Mouse (Mus musculus) small intestine, adult 2 months (tissue): ENCODE measurements around the gene Slc4a1ap. TPM values are rescaled to one million over a fixed set of nuclear protein-coding genes. Genes with fewer than 3 reads are reported as not detected.
A peak's percentile ranks its signal among the peaks of the same experiment; 100 is the strongest.
"Not testable (repeated sequence)": the region's sequence is repeated elsewhere in the genome, so short reads cannot be mapped to it uniquely, and the experiment has no call there.

Experiments used
- H3K27ac ChIP-seq: fragments of 200-500 bp; 2 replicates; pipeline ENCODE4 v1.5.1; 2012; ENCODE audit warnings: low read depth, low read length, control low read depth, inconsistent platforms; ENCODE audit not compliant: insufficient read depth
- H3K27me3 ChIP-seq: fragments of 200-500 bp; 2 replicates; pipeline ENCODE4 v1.6.1; 2012; ENCODE audit warnings: mild to moderate bottlenecking, moderate library complexity, low read length, inconsistent platforms; ENCODE audit not compliant: control insufficient read depth, insufficient read depth
- H3K36me3 ChIP-seq: fragments of 200-500 bp; 2 replicates; pipeline ENCODE4 v1.6.1; 2012; ENCODE audit warnings: mild to moderate bottlenecking, low read length, control low read depth, inconsistent platforms; ENCODE audit not compliant: control insufficient read depth, insufficient read depth
- H3K4me1 ChIP-seq: fragments of 200-500 bp; 2 replicates; pipeline ENCODE4 v1.6.1; 2012; ENCODE audit warnings: low read length, inconsistent platforms, mixed read lengths; ENCODE audit not compliant: control insufficient read depth, insufficient read depth, insufficient read length
- H3K4me3 ChIP-seq: fragments of 200-500 bp; 2 replicates; pipeline ENCODE4 v1.5.1; 2012; ENCODE audit warnings: low read depth, mild to moderate bottlenecking, control low read depth, inconsistent platforms, low read length, moderate library complexity
- CTCF ChIP-seq: fragments of 200-500 bp; IDR thresholded peaks from 2 replicates; pipeline ENCODE4 v1.5.1; 2012; ENCODE audit warnings: low read depth, mild to moderate bottlenecking, control low read depth, inconsistent platforms, low read length, moderate library complexity, mixed read lengths; ENCODE audit not compliant: insufficient replicate concordance, insufficient read length; ENCODE audit errors: extremely low read depth
- POLR2A ChIP-seq: fragments of 200-500 bp; IDR thresholded peaks from 2 replicates; pipeline ENCODE4 v1.6.1; 2012; ENCODE audit warnings: low read depth, mild to moderate bottlenecking, control low read depth, inconsistent platforms, low read length, moderate library complexity
- WGBS: fragments of 180-500 bp; shearing (Covaris S2); methylation state at CpG from one replicate; pipeline ENCODE4 v1.1.7; 2018; 5-methylcytosine and 5-hydroxymethylcytosine counted together
- polyA plus RNA-seq: library from polyadenylated mRNA; depleted of rRNA; stranded (reverse); fragments of >200 nt; gene quantifications from 2 replicates; pipeline ENCODE4 v1.2.3, GENCODE M21; 2012

Gene Slc4a1ap
- polyA plus RNA-seq, 1 experiment = 8.7 TPM

- TF ChIP-seq CTCF (no peak), POLR2A (no peak)
- Histone ChIP-seq H3K27ac (no peak overlapping the region), H3K27me3 (no peaks in the 10 kb centered on the region), H3K4me1 (no peaks in the 10 kb centered on the region), H3K4me3 (no peak overlapping the region), H3K36me3 (no peaks in the 10 kb centered on the region)
- WGBS = 37% methylated on average over 3 of the region's 3 CpGs
Observed at GRCm38 (mm10) chr5:31581932-31582331, 55.1 kb downstream of the Slc4a1ap start.

GRCm38 (mm10) chr5:31583261-31583660 is 56.5 kb downstream of the Slc4a1ap start:
- Histone ChIP-seq H3K27me3 (no peaks in the 10 kb centered on the region), H3K36me3 (no peaks in the 10 kb centered on the region), H3K4me3 (no peak overlapping the region), H3K27ac (no peak overlapping the region), H3K4me1 (no peaks in the 10 kb centered on the region)
- no peak for TF ChIP-seq POLR2A
- TF ChIP-seq CTCF = no peak
- WGBS = 82% methylated on average over 2 of the region's 2 CpGs

- TF ChIP-seq POLR2A = no peak
- no peak for TF ChIP-seq CTCF
- no peaks in the 10 kb centered on the region for H3K36me3 ChIP-seq
- H3K27ac ChIP-seq = no peak overlapping the region
- 95% methylated on average over 4 of the region's 4 CpGs for WGBS
- no peaks in the 10 kb centered on the region for H3K4me1 ChIP-seq
- no peaks in the 10 kb centered on the region for H3K27me3 ChIP-seq
- H3K4me3 ChIP-seq = no peak overlapping the region
Observed at GRCm38 (mm10) chr5:31585526-31585925, 58.7 kb downstream of the Slc4a1ap start.

- H3K36me3 ChIP-seq = no peaks in the 10 kb centered on the region
- H3K4me3 ChIP-seq = no peak overlapping the region
- TF ChIP-seq CTCF (no peak), POLR2A (no peak)
- H3K4me1 ChIP-seq = no peaks in the 10 kb centered on the region
- H3K27me3 ChIP-seq = no peaks in the 10 kb centered on the region
- WGBS = 83% methylated on average over 2 of the region's 2 CpGs
- H3K27ac ChIP-seq = no peak overlapping the region
Observed at GRCm38 (mm10) chr5:31588016-31588415, 61.2 kb downstream of the Slc4a1ap start.

- not testable (repeated sequence) for H3K4me3 ChIP-seq, H3K36me3 ChIP-seq, H3K27me3 ChIP-seq, H3K4me1 ChIP-seq, H3K27ac ChIP-seq
- 85% methylated on average over 8 of the region's 8 CpGs for WGBS
- peak; percentile 30; the same call in 1 of the 2 replicates for TF ChIP-seq CTCF
Observed at GRCm38 (mm10) chr5:31588672-31589071, 61.9 kb downstream of the Slc4a1ap start.

- Histone ChIP-seq H3K4me1 (no peaks in the 10 kb centered on the region), H3K27me3 (no peaks in the 10 kb centered on the region), H3K27ac (no peak overlapping the region), H3K4me3 (no peak overlapping the region), H3K36me3 (no peaks in the 10 kb centered on the region)
- 89% methylated on average over 14 of the region's 14 CpGs for WGBS
- TF ChIP-seq POLR2A = no peak
- no peak for TF ChIP-seq CTCF
Observed at GRCm38 (mm10) chr5:31589711-31590319, 63.0 kb downstream of the Slc4a1ap start.

- no peak overlapping the region for H3K27ac ChIP-seq
- 91% methylated on average over 7 of the region's 7 CpGs for WGBS
- no peaks in the 10 kb centered on the region for H3K4me1 ChIP-seq
- no peaks in the 10 kb centered on the region for H3K27me3 ChIP-seq
- no peaks in the 10 kb centered on the region for H3K36me3 ChIP-seq
- TF ChIP-seq POLR2A (no peak), CTCF (no peak)
- H3K4me3 ChIP-seq = no peak overlapping the region
Observed at GRCm38 (mm10) chr5:31591122-31591521, 64.3 kb downstream of the Slc4a1ap start.
